Comparison of ENCODE assay signal across 24 mouse cellular contexts in the genomic region with DNA sequence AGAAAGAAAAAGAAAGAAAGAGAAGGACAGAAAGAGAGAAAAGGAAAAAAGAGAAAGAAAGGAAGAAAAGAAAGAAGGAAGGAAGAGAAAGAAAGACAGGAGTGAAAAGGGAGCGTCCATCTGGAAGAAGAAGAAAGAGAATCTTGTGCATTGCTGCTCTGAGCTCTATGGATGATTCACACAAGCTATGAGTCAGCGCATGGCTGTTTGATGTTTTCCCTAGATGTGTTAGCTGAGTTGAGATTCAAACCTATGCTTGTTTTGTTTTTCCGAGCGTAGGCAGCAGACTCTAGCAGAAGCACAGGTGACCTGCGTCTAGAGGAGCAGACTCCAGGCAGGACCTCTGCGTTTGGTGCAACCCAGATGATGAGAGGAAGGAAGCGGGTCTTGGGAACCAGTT. TPM values are rescaled to one million over a fixed set of nuclear protein-coding genes. Genes with fewer than 3 reads are reported as not detected.
A peak's percentile ranks its signal among the peaks of the same experiment; 100 is the strongest.
DNase-seq lines count a peak whose midpoint lies in the region; ATAC-seq and TF ChIP-seq lines count a peak whose summit lies in the region.
"Had no signal": no experiment of that assay in that cellular context is flagged by ENCODE, and none has a peak within 500 bp of the region (broad histone marks: within the 10 kb centered on the region; RNA-seq: fewer than 3 reads in every experiment).

No protein-coding gene starts in this region.

- no peak for TF ChIP-seq CTCF in forebrain, postnatal 0 days (IDR thresholded peaks at IDR 0.05; ENCODE audit: low read depth)

- H3K27ac ChIP-seq in forebrain, postnatal 0 days (ENCODE audit: low read depth, low read length): no peak overlapping the region
- H3K27ac ChIP-seq: forebrain, embryonic 13.5 days; hindbrain, embryonic 15.5 days; intestine, embryonic 15.5 days; layer of hippocampus, adult 2 months; limb, embryonic 12.5 days had no signal

- no peaks in the 10 kb centered on the region for H3K36me3 ChIP-seq in forebrain, postnatal 0 days (ENCODE audit: insufficient read depth)
- H3K36me3 ChIP-seq: hindbrain, embryonic 15.5 days; intestine, embryonic 15.5 days; limb, embryonic 12.5 days had no signal

- no peak overlapping the region for H3K4me2 ChIP-seq in forebrain, postnatal 0 days (ENCODE audit: low read depth)
- H3K4me2 ChIP-seq: forebrain, embryonic 13.5 days; heart, embryonic 11.5 days; hindbrain, embryonic 15.5 days; intestine, embryonic 15.5 days; limb, embryonic 12.5 days; liver, embryonic 11.5 days; midbrain, embryonic 11.5 days had no signal

- H3K27me3 ChIP-seq in forebrain, postnatal 0 days (ENCODE audit: insufficient read depth, low read length): no peaks in the 10 kb centered on the region
- H3K27me3 ChIP-seq: forebrain, embryonic 13.5 days; hindbrain, embryonic 15.5 days; intestine, embryonic 15.5 days; limb, embryonic 12.5 days had no signal

- no peaks in the 10 kb centered on the region for H3K9me3 ChIP-seq in forebrain, postnatal 0 days (ENCODE audit: low read length)
- H3K9me3 ChIP-seq: forebrain, embryonic 13.5 days; hindbrain, embryonic 15.5 days; intestine, embryonic 15.5 days had no signal

- ATAC-seq in inflammation-experienced regulatory T-cells, adult 6 months: peak; percentile 63
- no peak for ATAC-seq in forebrain, postnatal 0 days
- ATAC-seq: forebrain, embryonic 13.5 days; intestine, embryonic 15.5 days had no signal

- peak; percentile 28 for DNase-seq in adrenal gland, postnatal 14 days
- DNase-seq in adrenal gland, adult 8-10 months: no peak
- DNase-seq in right cerebral cortex, adult 18-20 months: peak; percentile 67
- no peak for DNase-seq in right cerebral cortex, postnatal 4 days
- peak; percentile 57 for DNase-seq in Muller cell, postnatal 12 days (ENCODE audit: inconsistent ontology term)
- DNase-seq in forebrain, postnatal 0 days: no peak
- no peak for DNase-seq in thymus, postnatal 36 days
- DNase-seq: cerebellum, adult 2 months; gastrocnemius, postnatal 14 days; heart, adult 11 months; kidney, adult 9 months; kidney, postnatal 14 days; lung, adult 18-20 months; lung, postnatal 14 days; thymus, postnatal 14 days had no signal

- no peak overlapping the region for H3K4me3 ChIP-seq in forebrain, postnatal 0 days (ENCODE audit: low read depth, low read length)
- H3K4me3 ChIP-seq: forebrain, embryonic 13.5 days; hindbrain, embryonic 15.5 days; intestine, embryonic 15.5 days; layer of hippocampus, adult 2 months; limb, embryonic 12.5 days had no signal

- 78% methylated on average over 7 of the region's 7 CpGs for WGBS in forebrain, postnatal 0 days

- no peak overlapping the region for H3K9ac ChIP-seq in forebrain, postnatal 0 days
- H3K9ac ChIP-seq: forebrain, embryonic 13.5 days; hindbrain, embryonic 15.5 days; intestine, embryonic 15.5 days; limb, embryonic 12.5 days had no signal

- H3K4me1 ChIP-seq in forebrain, postnatal 0 days (ENCODE audit: insufficient read depth): no peaks in the 10 kb centered on the region
- H3K4me1 ChIP-seq: forebrain, embryonic 13.5 days; hindbrain, embryonic 15.5 days; intestine, embryonic 15.5 days; limb, embryonic 12.5 days had no signal

RNA-seq across cellular contexts. Expression of a gene that starts 32.2 kb away (rescaled TPM):
- total RNA-seq in adrenal gland, postnatal 14 days (2021): 9.0 and 10.5 TPM in 2 replicates
- 1 to 10 TPM; 1.5 to 4.1 (median 2.1) TPM for total RNA-seq in adrenal gland, adult 8-10 months (2022)
- polyA plus RNA-seq in inflammation-experienced regulatory T-cells, adult 6 months (2017; shearing (Covaris generic)): 10 to 100 TPM; 13.8 to 24.5 (median 15.9) TPM
- 26.1 and 28.1 TPM in 2 replicates for total RNA-seq in forebrain, postnatal 0 days (2014; rRNA removed)
- 2.7 and 2.8 TPM in 2 replicates for polyA plus RNA-seq in forebrain, postnatal 0 days (2015; fragmentation: Nextera tagmentation; extraction: Ambion mirVana)
- polyA plus RNA-seq: limb, embryonic 12.5 days had no signal

Comparison
In these comparisons a context has a peak if more than half of its experiments do, and no peak if none do; other contexts are left out.
1. DNase-seq: peak in adrenal gland, postnatal 14 days (single experiment), right cerebral cortex, adult 18-20 months (single experiment) and Muller cell, postnatal 12 days (single experiment); none in adrenal gland, adult 8-10 months (single experiment), right cerebral cortex, postnatal 4 days (single experiment), forebrain, postnatal 0 days (single experiment) and thymus, postnatal 36 days (0 of 2).